Comparison of ENCODE assay signal across 17 mouse cellular contexts in the genomic region with DNA sequence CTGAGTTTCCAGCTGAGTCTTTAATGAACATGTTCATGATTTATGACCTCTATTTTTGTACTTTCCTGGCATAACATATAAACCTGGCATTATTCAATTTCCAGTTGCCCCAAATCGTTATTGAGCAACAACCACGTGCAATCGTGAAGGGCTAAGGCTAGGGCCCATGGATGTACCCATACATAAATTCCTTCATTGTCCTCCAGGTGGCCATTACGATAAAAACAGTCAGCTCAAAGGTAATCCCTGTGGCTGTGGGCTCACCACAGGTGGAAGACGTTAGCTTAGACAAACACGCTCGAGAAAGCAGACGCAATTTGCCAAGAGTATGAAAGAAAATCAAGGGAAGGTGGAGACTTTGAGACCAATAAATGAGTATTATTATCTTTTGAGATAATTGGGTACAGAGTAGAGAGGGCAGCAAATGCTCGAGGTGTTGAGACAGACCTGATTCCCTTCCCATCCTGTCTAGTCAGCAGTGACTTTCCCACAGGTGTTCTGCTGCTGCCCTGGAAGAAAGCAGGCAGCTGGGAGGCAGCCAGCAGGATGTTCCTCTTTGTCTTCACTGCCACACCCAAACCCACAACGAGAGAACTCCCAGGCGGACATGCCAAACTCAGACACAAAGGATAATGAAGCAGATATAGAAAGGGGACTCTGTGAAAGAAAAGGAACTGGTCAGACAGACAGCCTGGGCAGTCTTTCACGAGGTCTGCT.
A peak's percentile ranks its signal among the peaks of the same experiment; 100 is the strongest.
DNase-seq lines count a peak whose midpoint lies in the region; ATAC-seq and TF ChIP-seq lines count a peak whose summit lies in the region.
"Had no signal": no experiment of that assay in that cellular context is flagged by ENCODE, and none has a peak within 500 bp of the region (broad histone marks: within the 10 kb centered on the region; RNA-seq: fewer than 3 reads in every experiment).

No protein-coding gene starts in this region.

- in situ Hi-C loops in ES-E14 (cut with MboI; ENCODE audit: low sequenced_read_pairs in 2 of 2, unreplicated experiment in 2 of 2) = no loop called here

- H3K9ac ChIP-seq in ES-E14 (ENCODE audit: insufficient read depth, low read depth, low read length, poor library complexity, severe bottlenecking) = no peak overlapping the region
- H3K9ac ChIP-seq in embryonic facial prominence, embryonic 15.5 days = no peak overlapping the region
- H3K9ac ChIP-seq: hindbrain, embryonic 14.5 days; liver, embryonic 14.5 days had no signal

- no peak overlapping the region for H3K27ac ChIP-seq in ES-E14 (ENCODE audit: insufficient read depth, low read depth, low read length, poor library complexity, severe bottlenecking)
- peak overlapping the region; percentile 58; the same call in 1 of the 2 replicates for H3K27ac ChIP-seq in embryonic facial prominence, embryonic 15.5 days (replicated peaks)
- H3K27ac ChIP-seq: hindbrain, embryonic 14.5 days; liver, embryonic 14.5 days had no signal

- no peak overlapping the region for H3K4me3 ChIP-seq in ES-E14 (ENCODE audit: insufficient read depth in 1 of 2, low read depth in 1 of 2, low read length in 2 of 2, poor library complexity in 1 of 2, severe bottlenecking in 1 of 2)
- H3K4me3 ChIP-seq in embryonic facial prominence, embryonic 15.5 days (replicated peaks) = no peak overlapping the region

- H3K27me3 ChIP-seq in embryonic facial prominence, embryonic 15.5 days = no peaks in the 10 kb centered on the region

- 43% methylated on average over 12 of the region's 12 CpGs for WGBS in embryonic facial prominence, embryonic 15.5 days

- peak; percentile 19 for DNase-seq in embryo, embryonic 11 days
- DNase-seq in embryo, embryonic 10.5 days (ENCODE audit: low spot score) = no peak
- peak; percentile 33 for DNase-seq in ES-E14 (ENCODE audit: low read depth, low spot score)
- DNase-seq in B cell, adult 2 months = no peak
- DNase-seq in yolk sac, embryonic 10.5 days (ENCODE audit: low spot score) = no peak
- DNase-seq in natural killer cell, adult 2 months (ENCODE audit: low spot score in 2 of 2) = no peak
- DNase-seq: cerebellum, adult 11 months; layer of hippocampus, adult 9-11 months; lung, postnatal 4 days; midbrain, embryonic 14.5 days; right cerebral cortex, postnatal 14 days; thymus, adult 2 months had no signal

- ATAC-seq in embryonic facial prominence, embryonic 15.5 days (ENCODE audit: insufficient number of reproducible peaks, low FRiP score, low TSS enrichment, low read depth) = no peak; the same call in 1 of the 2 replicates
- ATAC-seq in megakaryocyte progenitor cell, adult 5-6 weeks (replicated peaks; ENCODE audit: poor library complexity) = peak; percentile 54
- ATAC-seq: activated CD4-positive, CD25-positive, alpha-beta regulatory T cell, adult 4 months had no signal

- no peaks in the 10 kb centered on the region for H3K4me1 ChIP-seq in ES-E14 (ENCODE audit: control insufficient read depth in 2 of 2, insufficient read depth in 2 of 2, low read length in 2 of 2, poor library complexity in 1 of 2)
- peaks cover 5% of the 10 kb centered on the region for H3K4me1 ChIP-seq in embryonic facial prominence, embryonic 15.5 days

- no peaks in the 10 kb centered on the region for H3K36me3 ChIP-seq in ES-E14 (ENCODE audit: control insufficient read depth, insufficient read depth, low read length, poor library complexity, severe bottlenecking)
- no peaks in the 10 kb centered on the region for H3K36me3 ChIP-seq in embryonic facial prominence, embryonic 15.5 days

- no peaks in the 10 kb centered on the region for H3K9me3 ChIP-seq in ES-E14 (ENCODE audit: control insufficient read depth, insufficient read depth, low read depth, low read length)
- H3K9me3 ChIP-seq in embryonic facial prominence, embryonic 15.5 days (replicated peaks) = no peaks in the 10 kb centered on the region

- H3K4me2 ChIP-seq in embryonic facial prominence, embryonic 15.5 days (replicated peaks) = no peak overlapping the region
- H3K4me2 ChIP-seq: hindbrain, embryonic 14.5 days had no signal

TF ChIP-seq in ES-E14, 5 proteins besides CTCF, POLR2A, EP300 and RAD21:
- TF ChIP-seq MAFK (IDR thresholded peaks at IDR 0.05; ENCODE audit: insufficient read depth, low read depth, low read length) (peak; percentile 50; the same call in 1 of the 2 replicates), HCFC1 (IDR thresholded peaks at IDR 0.05; ENCODE audit: borderline replicate concordance, insufficient read depth, low read length) (no peak)

Comparison
In these comparisons a context has a peak if more than half of its experiments do, and no peak if none do; other contexts are left out.
1. DNase-seq: peak in embryo, embryonic 11 days (single experiment) and ES-E14 (single experiment); none in embryo, embryonic 10.5 days (single experiment), B cell, adult 2 months (0 of 2), yolk sac, embryonic 10.5 days (single experiment) and natural killer cell, adult 2 months (0 of 2).